Mouse (Mus musculus) ES-E14 (cell line): ENCODE results near the gene Acox1. TPM values are rescaled to one million over a fixed set of nuclear protein-coding genes. Genes with fewer than 3 reads are reported as not detected.
A peak's percentile ranks its signal among the peaks of the same experiment; 100 is the strongest.

Experiments
- DNase-seq: peaks from one replicate; pipeline ENCODE4 v3.0.0-alpha.2; 2013; ENCODE audit warnings: low read depth, low spot score
- H3K27ac ChIP-seq: 2 replicates; pipeline ENCODE4 v1.5.1; 2012; ENCODE audit warnings: low read depth, mild to moderate bottlenecking, low read length, moderate library complexity, mixed read lengths; ENCODE audit not compliant: poor library complexity, insufficient read depth, severe bottlenecking
- H3K36me3 ChIP-seq: 2 replicates; pipeline ENCODE4 v1.6.1; 2012; ENCODE audit warnings: mild to moderate bottlenecking, low read length, moderate library complexity, mixed read lengths; ENCODE audit not compliant: control insufficient read depth, poor library complexity, insufficient read depth, severe bottlenecking
- H3K4me1 ChIP-seq, 2 experiments: fragments of 150-350 bp in 1 of 2; sonication (generic) in 1 of 2; 2 replicates each; pipeline ENCODE4 v1.6.1; 2012; ENCODE audit warnings: low read length in 2 of 2, mild to moderate bottlenecking in 1 of 2, mixed read lengths in 1 of 2; ENCODE audit not compliant: control insufficient read depth in 2 of 2, insufficient read depth in 2 of 2, poor library complexity in 1 of 2
- H3K4me3 ChIP-seq, 2 experiments: fragments of 150-350 bp in 1 of 2; sonication (generic) in 1 of 2; 2 replicates each; pipeline ENCODE4 v1.5.1; 2012; ENCODE audit warnings: low read length in 2 of 2, low read depth in 1 of 2, mild to moderate bottlenecking in 1 of 2, mixed read lengths in 1 of 2; ENCODE audit not compliant: insufficient read depth in 1 of 2, poor library complexity in 1 of 2, severe bottlenecking in 1 of 2
- H3K9ac ChIP-seq: 2 replicates; pipeline ENCODE4 v1.6.1; 2012; ENCODE audit warnings: low read depth, mild to moderate bottlenecking, low read length, mixed read lengths; ENCODE audit not compliant: poor library complexity, insufficient read depth, severe bottlenecking
- H3K9me3 ChIP-seq: fragments of 150-350 bp; sonication (generic); 2 replicates; pipeline ENCODE4 v1.6.1; 2012; ENCODE audit warnings: low read depth, mild to moderate bottlenecking, low read length; ENCODE audit not compliant: control insufficient read depth, insufficient read depth
- CHD2 ChIP-seq: IDR thresholded peaks from 2 replicates; pipeline ENCODE4 v1.6.1; 2014; ENCODE audit warnings: mild to moderate bottlenecking, low read depth, low read length, inconsistent platforms
- HCFC1 ChIP-seq: IDR thresholded peaks from 2 replicates; pipeline ENCODE4 v1.6.1; 2012; ENCODE audit warnings: low read length, inconsistent platforms, borderline replicate concordance; ENCODE audit not compliant: insufficient read depth
- MAFK ChIP-seq: IDR thresholded peaks from 2 replicates; pipeline ENCODE4 v1.6.1; 2014; ENCODE audit warnings: mild to moderate bottlenecking, low read depth, low read length, inconsistent platforms; ENCODE audit not compliant: insufficient read depth
- ZC3H11A ChIP-seq: IDR thresholded peaks from 2 replicates; pipeline ENCODE4 v1.6.1; 2012; ENCODE audit warnings: low read depth, mild to moderate bottlenecking, inconsistent platforms, low read length, borderline replicate concordance
- ZNF384 ChIP-seq: IDR thresholded peaks from 2 replicates; pipeline ENCODE4 v1.6.1; 2012; ENCODE audit warnings: low read depth, low read length, inconsistent platforms
- in situ Hi-C, 2 experiments: fragments of 600-800 bp; cut with MboI; formaldehyde crosslinking; loops; one replicate each; pipeline ENCODE4 v1.15.1; 2025; ENCODE audit warnings: low sequenced_read_pairs in 2 of 2, inconsistent platforms in 1 of 2; ENCODE audit not compliant: unreplicated experiment in 2 of 2
- total RNA-seq: library from RNA; depleted of rRNA; stranded (reverse); fragments of 300-350 nt; gene quantifications from 2 replicates; pipeline ENCODE4 v1.2.3, GENCODE M21; 2012

The Acox1 gene
- total RNA-seq, 1 experiment = 16.5 TPM

DNA sequence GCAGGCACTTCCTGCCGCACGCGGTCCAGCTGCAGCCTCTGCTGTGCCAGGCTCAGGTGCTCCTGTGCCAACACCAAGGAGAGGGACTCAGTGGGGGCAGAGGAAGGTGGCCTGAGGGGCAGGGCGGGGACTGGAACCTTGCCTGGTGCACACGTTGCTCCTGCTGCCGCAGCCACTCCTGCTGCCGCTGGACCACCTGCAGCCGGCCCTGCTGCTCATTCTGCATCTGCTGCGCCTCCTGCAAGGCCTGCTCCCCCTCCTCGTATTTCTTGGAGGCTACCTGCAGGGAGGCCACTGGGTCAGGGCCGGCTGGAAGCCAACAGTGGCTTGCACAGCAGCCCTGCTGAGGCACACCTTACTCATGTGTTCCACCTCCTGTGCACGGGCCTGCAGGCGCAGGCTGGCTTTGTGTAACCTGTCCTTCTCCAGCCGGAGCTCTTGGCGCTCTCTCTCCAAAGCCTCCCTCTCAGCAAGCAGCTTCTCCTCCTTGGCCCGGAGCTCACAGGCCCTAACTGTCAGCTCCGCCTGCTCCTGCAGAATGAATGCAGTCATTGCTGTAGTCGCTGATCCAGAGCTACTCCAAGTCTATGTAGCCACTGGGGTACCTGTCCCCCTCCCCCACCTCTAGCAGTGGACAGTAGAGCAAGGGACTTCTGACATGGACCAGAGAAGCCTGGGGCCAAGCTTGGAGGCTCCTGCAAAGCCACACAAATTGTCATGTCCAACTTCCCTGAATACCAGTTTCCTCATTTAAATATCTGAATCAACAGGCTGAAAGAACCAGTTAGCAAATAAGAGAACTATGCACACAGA lies 53.2 kb downstream of the Acox1 start:
- H3K27ac ChIP-seq = no peak overlapping the region
- in situ Hi-C loops = no loop called here
- peaks cover 7% of the 10 kb centered on the region; the same call in 1 of the 2 replicates for H3K36me3 ChIP-seq
- no peaks in the 10 kb centered on the region for H3K9me3 ChIP-seq
- DNase-seq = no peak
- H3K4me3 ChIP-seq = peak overlapping the region in 1 of 2 experiments; percentile 48; a peak in 2 of 4 replicates
- no peak overlapping the region for H3K9ac ChIP-seq
- H3K4me1 ChIP-seq = peaks cover 0 to 30% of the 10 kb centered on the region in 2 experiments; a peak in 2 of 4 replicates
- TF ChIP-seq MAFK (no peak), ZC3H11A (no peak), ZNF384 (no peak), CHD2 (no peak), HCFC1 (no peak)

DNA sequence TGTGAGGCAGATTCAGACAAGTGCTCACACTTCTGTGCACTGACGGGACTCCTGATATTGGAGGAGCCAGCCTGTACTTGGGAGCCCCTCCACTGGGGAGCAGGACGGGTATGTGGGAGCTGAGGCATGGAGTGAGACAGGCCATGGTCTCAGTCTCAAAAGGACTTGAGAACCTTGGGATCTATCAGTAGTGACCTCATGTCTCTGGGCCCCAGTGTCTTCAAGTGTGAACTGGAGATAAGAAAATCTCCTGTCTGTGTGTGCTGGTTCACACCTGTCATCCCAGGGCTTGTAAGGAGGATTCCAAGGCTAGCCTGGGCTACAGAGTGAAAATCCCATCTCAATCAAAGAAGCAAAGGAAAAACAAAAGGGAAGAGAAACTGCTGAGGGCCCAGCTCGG lies 55.4 kb downstream of the Acox1 start:
- H3K27ac ChIP-seq = no peak overlapping the region
- in situ Hi-C loops = no loop called here
- no peak for TF ChIP-seq MAFK
- no peak for TF ChIP-seq ZC3H11A
- no peak for TF ChIP-seq HCFC1
- no peak for TF ChIP-seq ZNF384
- no peak for TF ChIP-seq CHD2
- no peak overlapping the region for H3K9ac ChIP-seq
- no peak overlapping the region for H3K4me3 ChIP-seq
- no peaks in the 10 kb centered on the region for H3K9me3 ChIP-seq
- peaks cover 1 to 28% of the 10 kb centered on the region in 2 experiments; a peak in 2 of 4 replicates for H3K4me1 ChIP-seq
- peaks cover 7% of the 10 kb centered on the region; the same call in 1 of the 2 replicates for H3K36me3 ChIP-seq
- no peak for DNase-seq

DNA sequence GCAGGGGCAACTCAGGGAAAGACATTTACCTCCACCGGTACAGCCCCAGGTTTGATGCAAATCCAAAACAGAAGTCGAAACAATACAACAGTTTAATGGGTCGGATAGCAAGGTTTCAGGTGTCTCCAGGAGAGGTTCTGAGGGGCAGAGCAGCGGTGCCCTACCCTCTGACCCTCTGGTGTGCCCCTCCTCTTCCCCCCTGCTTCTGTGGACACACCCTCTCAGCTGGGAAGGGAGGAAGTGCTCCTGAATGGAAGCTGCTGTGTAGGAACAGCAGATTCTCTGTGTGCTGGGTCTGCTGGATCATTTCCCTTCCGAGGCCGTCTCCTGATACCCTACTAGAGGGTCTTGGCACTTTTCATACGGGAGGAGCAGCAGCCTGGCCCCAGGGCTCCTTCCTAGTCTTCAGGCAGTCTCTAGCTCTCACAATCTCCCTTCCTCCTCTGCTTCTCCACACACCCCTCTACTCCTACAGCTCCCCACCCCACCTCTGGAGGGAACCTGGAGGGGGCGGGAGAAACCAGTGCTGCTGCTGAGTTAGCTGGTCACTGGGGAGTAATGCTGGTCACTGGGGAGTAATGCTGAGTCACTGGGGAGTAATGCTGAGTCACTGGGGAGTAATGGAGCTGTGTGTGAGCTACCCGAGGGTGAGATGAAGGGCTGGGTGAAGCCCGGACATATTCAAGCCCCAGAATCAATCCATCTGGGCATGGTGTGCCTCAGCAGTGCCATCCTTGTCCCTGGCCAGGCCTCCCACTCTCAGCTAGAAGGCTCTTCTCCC lies 56.4 kb downstream of the Acox1 start:
- H3K9me3 ChIP-seq = no peaks in the 10 kb centered on the region
- H3K4me3 ChIP-seq = peak overlapping the region in 1 of 2 experiments; percentile 31; a peak in 2 of 4 replicates
- H3K27ac ChIP-seq = peak overlapping the region; percentile 86
- in situ Hi-C loops = no loop called here
- H3K9ac ChIP-seq = peak overlapping the region; percentile 63
- peaks cover 1 to 28% of the 10 kb centered on the region in 2 experiments; a peak in 2 of 4 replicates for H3K4me1 ChIP-seq
- peaks cover 1% of the 10 kb centered on the region; the same call in 1 of the 2 replicates for H3K36me3 ChIP-seq
- no peak for TF ChIP-seq ZNF384
- TF ChIP-seq HCFC1 = no peak
- TF ChIP-seq MAFK = peak; percentile 95
- no peak for TF ChIP-seq ZC3H11A
- TF ChIP-seq CHD2 = no peak
- DNase-seq = no peak

DNA sequence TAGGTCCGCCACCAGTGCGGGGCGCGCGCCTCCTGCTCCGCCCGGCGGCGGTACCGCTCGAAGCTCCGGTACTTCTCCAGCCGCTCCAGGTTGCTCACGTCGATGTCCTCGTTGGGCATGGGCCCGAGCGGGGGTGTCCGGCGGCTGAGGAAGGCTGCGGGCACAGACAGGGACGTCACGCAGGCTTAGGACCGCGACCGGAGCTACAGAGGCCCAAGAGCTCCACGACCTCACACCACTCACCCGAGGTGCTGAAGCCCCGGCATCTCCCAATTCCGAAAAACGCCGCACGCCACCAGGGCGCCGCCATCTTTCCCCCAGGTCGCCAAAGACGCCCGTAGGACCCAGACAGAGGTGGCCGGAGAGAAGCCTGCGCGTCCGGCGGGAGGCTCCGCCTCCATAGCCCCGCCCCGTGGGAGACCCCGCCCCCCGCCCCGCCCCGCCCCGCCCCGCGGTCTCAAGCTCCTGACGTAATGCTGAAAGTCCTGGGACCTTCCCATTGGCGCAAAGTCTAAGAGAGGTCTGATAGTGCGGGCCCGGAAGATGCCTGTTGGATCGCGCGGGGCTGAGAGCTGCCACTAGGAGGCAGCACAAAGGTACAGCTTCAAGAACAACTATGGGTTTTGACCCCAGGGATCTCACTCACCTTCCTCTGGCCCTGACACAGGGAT lies 60.2 kb downstream of the Acox1 start, which contains the start of gene Mrpl38:
TSS of gene Mrpl38 (minus strand) at position 401 of the 671 bp plus-strand sequence.
- H3K4me3 ChIP-seq = peak within 1 kb of the TSS; percentile 94 to 98
- H3K36me3 ChIP-seq = peaks cover 22% of the 10 kb centered on the region
- in situ Hi-C loops = no loop called here
- H3K27ac ChIP-seq = peak within 1 kb of the TSS; percentile 72; the same call in 1 of the 2 replicates
- H3K9me3 ChIP-seq = no peaks in the 10 kb centered on the region
- TF ChIP-seq HCFC1 = 0 out of 2 replicates have a peak, but pooled peaks have one; percentile 49
- TF ChIP-seq ZNF384 = no peak
- TF ChIP-seq MAFK = 0 out of 2 replicates have a peak, but pooled peaks have one; percentile 5
- TF ChIP-seq ZC3H11A = no peak
- TF ChIP-seq CHD2 = 0 out of 2 replicates have a peak, but pooled peaks have one; percentile 20
- DNase-seq = peak; percentile 97
- H3K9ac ChIP-seq = peak within 1 kb of the TSS; percentile 98
- peaks cover 3 to 22% of the 10 kb centered on the region in 2 experiments; a peak in 2 of 4 replicates for H3K4me1 ChIP-seq
